Mouse (Mus musculus) large intestine, adult 2 months (tissue): ENCODE measurements at regions not wholly inside any gene's neighbourhood (a gene's known extent, or its start where the extent isn't known, plus 50 kb on each side); places are given as distances from the start of the nearest gene placed in this dataset.

Experiments used
- DNase-seq: peaks from one replicate; pipeline ENCODE4 v3.0.0-alpha.2; 2012; ENCODE audit warnings: low read depth, low spot score
- WGBS: fragments of 180-500 bp; shearing (Covaris S2); methylation state at CpG from one replicate; pipeline ENCODE4 v1.1.7; 2018; 5-methylcytosine and 5-hydroxymethylcytosine counted together

DNA sequence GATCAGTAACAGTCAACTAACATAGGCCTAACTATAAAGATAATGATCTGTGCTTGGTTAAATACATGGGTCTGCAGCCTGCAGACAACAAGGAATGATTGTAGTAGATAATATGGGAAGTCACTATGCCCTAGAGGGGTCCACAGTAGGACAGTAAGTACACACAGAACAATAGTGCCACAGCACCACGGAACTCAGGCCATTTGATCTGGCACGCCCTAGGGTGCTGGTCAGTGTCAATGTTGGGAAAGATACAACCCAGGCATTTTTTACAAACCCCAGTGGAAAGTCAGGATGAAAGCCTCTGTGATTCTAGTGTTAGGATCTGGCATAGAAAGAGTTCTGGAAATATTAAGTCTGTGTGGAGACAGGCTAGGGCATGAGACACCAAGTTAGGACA, 144.4 kb downstream of the Adamts15 start:
- 74% methylated on average over 2 of the region's 2 CpGs for WGBS
- no peak for DNase-seq

DNA sequence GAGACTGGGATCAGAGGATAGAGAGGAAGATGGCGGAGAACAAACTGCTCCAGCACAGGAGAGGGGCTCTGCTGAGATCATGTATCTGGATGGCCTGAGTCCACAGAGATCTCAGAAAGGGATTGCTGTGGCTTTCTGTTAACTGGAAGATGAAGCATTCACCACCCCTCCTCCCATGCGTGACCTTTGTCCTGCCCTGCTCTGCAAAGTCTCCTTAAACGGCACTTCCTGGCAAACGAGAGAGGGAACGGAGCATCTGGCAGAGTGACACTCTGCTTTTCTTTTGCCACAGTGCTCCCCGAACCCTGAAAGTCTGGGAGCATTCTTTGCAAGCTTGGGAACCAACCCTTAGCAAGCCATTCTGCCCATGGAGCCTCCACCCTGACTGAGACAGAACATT, 147.1 kb downstream of the Adamts15 start:
- DNase-seq, result no peak
- WGBS, result 42% methylated on average over 6 of the region's 6 CpGs

DNA sequence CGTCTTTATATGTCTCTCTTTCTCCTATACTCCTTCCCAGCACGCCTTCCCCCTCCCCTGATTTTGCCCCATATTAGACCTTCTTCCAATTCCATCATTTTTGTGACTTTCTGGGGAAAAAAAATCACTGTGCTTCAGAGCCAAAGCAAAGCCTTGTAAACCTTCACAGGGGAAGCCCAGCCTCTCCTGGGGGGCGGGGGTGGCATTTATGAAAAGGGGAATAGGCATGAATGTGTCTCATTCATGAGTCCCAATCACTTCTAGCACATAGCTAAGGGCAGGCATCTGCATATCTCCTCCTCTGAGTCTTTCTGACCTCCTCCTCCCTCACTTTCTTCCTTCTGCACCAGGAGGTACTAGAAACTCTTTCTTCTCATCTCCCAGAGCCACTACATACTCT, 149.8 kb downstream of the Adamts15 start:
- 63% methylated on average over 3 of the region's 3 CpGs for WGBS
- DNase-seq, result no peak

DNA sequence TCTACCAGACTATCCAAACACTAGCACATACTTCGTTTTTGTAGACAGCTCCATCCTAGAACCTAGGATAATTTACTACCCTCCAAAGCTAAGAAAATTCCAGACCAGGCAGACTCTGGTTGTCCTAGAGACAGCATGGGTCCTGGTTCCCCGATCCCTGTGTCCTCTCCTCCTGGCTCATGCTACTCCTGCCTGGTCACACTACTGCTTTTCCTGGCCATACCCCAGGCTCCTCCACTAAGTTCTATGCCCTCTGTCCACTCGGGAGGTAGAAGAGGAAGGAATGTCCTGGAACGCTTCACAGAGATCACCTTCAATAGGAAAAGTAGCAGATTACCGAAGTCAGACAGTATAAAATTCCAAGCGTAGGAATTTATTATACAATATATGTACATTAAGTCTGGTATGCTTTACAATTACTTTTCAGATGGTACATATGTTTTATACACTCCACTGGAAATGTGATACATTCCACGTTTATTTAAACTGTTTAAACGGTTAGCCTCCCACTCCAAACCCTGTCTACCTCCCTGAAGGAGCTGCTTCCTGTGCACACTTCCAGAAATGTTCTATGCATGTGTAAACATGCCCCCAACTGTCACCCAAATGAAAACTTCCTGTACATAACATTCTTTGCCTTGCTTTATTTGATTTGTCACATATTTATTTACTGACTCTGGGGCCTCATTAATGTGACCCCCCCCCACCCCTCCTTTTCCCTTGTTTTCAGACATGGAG, 151.6 kb downstream of the Adamts15 start:
- 64% methylated on average over 8 of the region's 8 CpGs for WGBS
- no peak for DNase-seq

DNA sequence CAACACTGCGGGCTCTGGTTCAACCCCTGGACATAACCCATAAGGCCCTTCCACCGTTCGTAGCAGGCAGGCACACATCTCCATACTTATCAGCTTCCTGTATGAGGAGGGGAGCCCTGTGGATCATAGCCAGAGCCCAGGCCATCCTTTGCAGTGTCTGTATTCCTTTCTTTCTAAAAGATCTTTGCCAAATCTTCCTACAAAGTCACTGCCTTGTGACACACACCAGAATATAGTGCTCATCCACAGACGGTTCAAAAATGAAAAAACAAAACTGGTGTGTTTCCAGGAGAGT, 152.9 kb downstream of the Adamts15 start:
- DNase-seq, result no peak

DNA sequence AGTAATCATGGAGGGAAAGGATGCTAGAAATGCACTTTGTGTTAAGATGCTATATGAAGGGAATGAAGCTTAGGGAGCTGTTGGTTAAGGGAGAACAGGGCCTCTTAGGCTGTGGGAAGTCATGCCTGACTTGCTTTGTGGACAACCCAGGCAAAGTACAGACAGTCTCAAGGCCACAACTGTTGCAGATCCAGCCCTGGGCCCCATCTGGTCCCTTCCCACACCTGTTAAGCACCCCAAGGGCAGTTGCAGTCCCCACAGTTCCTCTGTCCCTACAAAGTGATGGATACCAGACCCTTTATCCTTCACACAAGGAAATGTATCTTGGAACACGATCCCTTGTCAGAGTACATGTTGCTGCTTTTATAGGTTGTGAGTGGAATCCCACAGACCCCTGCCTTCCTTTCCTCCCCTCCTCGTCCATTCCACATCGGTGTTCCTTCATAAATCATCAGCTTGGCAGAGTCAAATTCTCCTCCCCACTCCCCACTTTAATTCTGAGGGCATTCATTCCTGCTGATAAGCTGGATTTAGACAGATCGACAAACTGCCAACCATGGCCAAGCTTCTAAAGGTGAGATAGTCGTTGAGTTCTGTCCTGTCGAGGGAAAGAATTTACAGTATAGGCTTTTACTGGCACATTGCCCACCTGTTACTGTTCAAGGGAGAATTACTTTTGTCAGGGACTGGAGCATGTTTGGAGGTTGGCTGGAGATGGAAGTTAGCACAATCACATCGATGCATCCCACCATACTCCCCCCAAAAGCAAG, 153.4 kb downstream of the Adamts15 start:
- 63% methylated on average over 7 of the region's 7 CpGs for WGBS
- DNase-seq, result no peak

More for the DNA sequence above, 152.9 kb downstream of the Adamts15 start:
- 78% methylated on average over 4 of the region's 4 CpGs for WGBS

DNA sequence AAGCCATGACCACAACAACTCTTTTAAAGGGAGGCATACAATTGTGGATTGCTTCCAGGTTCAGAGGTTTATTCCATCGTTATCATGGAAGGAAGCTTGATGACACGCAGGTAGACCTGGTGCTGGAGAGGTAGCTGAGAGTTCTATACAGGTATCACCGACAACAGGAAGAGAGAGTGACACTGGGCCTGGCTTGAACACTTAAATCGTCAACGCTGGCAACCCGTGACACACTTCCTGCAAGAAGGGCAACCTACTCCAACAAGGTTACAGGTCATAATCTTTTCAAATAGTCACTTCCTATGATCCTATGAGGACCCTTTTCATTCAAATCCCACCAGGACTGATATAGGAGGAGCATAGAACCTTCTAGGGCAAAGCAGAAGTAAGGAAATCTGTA, 155.6 kb downstream of the Adamts15 start:
- no peak for DNase-seq
- 93% methylated on average over 6 of the region's 6 CpGs for WGBS

DNA sequence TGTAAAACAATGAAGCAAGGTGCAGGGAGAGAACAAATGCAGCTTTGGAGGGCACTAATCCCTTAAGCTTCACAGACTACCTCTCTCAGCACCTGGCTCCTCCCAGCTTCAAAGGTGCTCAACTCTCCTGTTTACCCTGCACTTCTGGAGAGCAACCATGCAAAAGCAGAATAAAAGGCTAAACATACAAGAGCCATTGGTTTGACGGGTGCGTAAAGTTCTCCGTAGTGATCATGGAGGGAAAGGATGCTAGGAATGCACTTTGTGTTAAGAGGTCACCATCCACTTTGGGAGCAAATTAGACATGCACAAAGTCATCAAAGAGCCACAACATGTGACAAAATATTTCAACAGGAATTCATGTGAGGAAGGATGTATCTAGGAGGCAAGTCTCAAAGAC, 156.1 kb downstream of the Adamts15 start:
- 74% methylated on average over 3 of the region's 3 CpGs for WGBS
- no peak for DNase-seq

DNA sequence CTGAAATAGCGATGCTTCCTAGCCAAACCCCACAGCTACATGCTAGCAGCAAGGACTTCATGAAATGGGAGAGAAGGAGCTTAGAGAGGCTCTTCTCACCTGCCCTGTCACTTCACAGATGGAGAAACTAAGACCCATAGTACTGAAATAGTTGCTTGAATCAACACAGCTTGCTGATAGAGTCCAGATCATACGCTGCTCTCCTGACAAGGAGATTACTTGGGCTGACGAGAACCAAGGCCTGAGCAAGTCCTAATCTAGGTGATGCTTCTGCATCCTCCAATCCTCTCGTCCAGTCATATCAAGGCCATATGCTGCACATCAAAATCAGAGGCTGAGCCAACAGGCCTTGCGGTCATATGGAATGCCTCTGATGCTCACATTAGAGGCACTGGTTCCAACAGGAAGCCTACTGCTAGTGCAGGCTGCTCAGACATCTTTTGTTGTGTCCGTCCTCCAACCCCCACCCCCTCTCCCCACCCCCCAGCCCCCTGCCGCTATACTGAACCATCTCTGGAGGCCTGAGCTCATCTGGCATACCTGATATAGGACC, 157.2 kb downstream of the Adamts15 start:
- 81% methylated on average over 7 of the region's 7 CpGs for WGBS
- no peak for DNase-seq

DNA sequence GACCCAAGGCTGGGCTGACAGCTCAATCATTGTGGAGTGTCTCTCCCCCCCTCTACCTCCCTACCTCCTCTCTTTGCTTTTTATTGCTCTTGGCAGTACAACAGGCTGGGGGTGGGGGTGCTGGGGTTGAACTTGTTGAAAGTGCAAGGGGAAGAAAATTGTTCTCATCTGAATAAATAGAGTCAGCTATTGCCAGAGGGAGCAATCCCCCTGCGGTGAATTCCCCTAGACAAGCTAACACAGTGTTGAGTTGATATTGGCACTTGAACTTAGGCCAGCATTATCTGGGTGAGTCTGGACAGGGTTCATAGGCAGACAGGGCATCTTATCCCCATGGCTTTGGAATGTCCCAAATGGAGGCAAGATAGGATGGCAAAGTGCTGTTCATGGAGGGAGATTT, 159.3 kb downstream of the Adamts15 start:
- DNase-seq, result no peak
- 63% methylated on average over 1 of the region's 1 CpGs for WGBS

DNA sequence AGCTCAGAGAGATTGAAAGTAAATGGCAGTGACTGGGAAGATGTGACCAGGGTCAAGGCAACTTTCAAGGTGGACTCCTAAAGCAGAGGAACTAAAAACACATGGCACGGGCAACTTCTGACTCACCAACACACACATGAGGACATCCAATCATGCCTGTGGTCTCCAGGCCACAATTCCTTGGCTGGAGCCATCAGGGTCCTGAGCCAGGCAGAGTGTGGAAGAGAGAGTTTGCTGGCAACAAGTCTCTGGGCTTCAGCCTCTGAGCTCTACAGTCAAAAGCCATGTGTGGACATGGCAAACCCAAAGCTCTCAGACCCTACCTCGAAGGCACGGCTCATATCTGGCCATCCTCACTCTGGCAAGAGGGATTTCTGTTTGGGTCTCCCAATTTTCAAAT, 164.1 kb downstream of the Adamts15 start:
- WGBS, result 88% methylated on average over 3 of the region's 3 CpGs
- DNase-seq, result no peak

DNA sequence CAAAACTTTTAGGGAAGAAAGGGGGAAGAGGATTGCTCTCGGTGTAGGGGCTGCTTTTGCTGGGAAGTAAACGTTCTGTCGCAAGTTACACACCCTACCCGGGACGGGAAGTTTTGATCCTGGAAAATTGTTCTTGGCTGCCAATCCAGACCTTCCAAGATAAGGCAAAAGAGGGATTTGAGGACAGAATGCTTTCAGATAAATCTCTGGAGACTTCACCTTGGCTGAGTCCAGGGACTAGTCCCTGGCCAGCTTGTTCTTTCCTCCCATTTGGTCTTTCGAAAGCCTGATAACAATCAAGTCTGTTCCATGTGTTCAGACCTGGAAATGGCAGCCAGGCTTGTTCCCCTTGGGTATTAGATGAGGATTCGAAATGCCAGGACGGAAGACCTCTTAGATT, 164.8 kb downstream of the Adamts15 start:
- DNase-seq, result no peak
- WGBS, result 88% methylated on average over 8 of the region's 8 CpGs

DNA sequence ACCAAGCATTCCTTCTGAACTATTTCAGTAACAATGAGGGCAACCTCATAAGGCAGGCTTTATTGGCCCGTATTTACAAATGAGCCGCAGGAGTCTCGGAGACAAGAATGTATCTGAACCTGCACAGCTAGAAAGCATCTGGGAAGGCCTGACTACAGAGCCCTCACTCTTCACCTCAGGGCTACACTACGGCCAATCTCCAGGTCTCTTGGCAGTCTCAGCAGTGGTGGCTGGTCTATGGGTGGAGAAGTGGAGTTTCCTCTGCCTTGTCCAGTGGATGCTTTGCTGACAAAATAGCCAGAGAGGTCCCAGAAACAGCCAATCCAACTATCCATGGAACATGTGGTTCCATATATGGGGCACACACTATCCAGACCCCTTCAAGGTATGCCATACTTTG, 165.5 kb downstream of the Adamts15 start:
- 80% methylated on average over 4 of the region's 4 CpGs for WGBS

DNA sequence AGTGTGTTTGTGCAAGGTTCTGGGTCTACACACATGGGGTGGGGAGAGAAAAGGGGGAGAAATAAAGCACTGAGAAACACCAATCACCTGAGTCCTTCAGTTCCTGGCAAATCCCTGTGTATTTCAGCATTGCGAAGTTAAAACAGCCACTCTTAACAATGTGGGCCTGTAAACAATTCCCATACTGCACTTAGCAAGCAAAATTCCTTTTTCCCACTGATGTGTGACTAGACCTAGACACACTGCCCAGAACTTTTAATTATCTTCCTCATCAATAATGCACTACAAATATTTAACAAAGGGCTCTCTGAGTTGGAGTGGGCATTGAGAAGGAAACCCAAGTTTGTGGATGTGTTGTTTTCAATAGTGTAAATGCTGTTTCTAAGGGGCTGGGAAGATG, 166.7 kb downstream of the Adamts15 start:
- 85% methylated on average over 1 of the region's 1 CpGs for WGBS
- no peak for DNase-seq

More for the DNA sequence above, 165.5 kb downstream of the Adamts15 start:
- no peak for DNase-seq

DNA sequence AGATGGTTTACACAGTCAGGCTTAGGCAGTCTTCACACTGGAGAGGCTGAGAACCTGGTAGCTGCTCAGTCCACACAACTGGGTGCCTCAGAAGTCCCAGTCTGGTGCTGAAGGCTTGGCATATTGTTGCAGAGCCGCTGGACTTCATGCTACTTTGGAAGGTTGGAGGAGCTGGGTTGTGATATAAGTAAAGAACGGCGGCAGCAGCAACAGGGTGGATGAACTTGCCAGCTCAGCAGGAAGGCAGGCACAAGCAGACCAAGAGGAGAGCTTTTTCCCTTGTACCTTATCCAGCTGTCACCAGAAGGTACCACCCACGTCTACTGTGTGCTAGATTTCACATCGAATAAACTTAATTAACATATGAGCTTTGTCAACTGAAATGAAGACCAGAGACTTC, 167.4 kb downstream of the Adamts15 start:
- 94% methylated on average over 5 of the region's 5 CpGs for WGBS
- no peak for DNase-seq

DNA sequence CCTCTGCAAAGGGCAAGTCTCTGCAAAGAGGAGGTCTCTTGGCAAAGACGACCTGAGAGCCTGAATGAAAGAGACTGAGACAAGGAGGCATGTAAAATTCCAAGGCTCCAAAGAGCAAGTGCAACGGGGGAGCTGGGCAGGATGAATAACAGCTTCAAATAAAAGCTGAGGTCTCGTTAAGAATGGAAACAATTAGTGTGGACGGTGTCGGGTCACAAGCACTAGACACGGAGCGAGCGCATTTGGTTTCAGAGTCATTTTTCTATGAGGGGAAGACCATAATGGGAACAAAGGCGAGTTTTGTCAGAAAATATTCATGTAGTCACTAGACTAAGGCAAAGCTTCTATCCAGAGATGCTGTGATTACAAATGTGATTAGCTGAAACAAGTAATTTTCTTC, 178.8 kb downstream of the Adamts15 start:
- WGBS, result 76% methylated on average over 9 of the region's 9 CpGs
- no peak for DNase-seq

DNA sequence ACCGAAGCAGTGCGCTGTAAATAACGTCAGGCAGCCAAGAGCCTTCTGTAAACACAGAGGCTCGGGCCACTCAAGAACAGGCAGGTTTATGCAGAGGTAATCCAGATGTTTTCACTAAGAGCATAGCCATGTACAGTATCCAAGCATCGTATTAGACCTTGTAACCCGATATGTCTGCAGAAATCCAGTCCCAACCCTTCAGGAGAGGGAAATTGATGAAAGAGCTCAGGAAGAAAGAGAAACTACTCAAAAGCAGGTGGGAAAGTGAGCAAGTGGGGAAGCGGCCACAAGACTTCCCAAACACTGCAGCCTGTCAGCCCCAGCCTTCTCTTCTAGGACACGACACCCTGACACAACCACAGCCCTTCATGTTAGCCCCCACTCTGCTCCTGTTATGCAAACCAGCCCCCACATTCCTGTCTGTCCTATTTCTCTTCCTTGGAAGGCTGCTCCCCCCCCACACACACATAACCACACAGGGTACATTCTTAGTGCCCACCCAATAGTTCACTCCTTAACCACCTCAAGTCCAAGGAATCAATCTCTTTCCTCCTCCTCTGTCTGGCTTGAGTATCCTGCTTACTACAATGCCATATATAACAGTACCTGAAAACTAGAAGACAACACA, 179.7 kb downstream of the Adamts15 start:
- 50% methylated on average over 8 of the region's 8 CpGs for WGBS
- DNase-seq, result no peak

DNA sequence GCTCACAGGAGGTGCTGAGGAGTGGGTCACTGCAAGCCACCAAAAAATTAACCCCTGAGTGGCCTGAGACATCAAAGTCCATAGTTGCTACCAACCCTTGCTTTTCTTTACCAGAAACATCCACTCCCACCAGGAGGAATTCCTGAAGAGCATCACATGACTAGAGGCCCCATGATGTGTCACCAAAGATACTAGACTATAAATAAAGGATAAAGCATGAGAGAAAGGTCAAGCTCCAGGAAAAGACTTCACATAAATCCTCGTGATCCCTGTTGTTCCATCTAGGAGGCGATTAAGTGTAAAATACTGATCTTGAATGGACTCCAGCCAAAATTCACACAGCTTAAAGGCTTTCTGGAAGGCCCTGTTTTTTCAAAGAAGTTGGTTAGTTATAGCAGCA, 190.6 kb downstream of the Adamts15 start:
- DNase-seq, result no peak
- 60% methylated on average over 2 of the region's 2 CpGs for WGBS

DNA sequence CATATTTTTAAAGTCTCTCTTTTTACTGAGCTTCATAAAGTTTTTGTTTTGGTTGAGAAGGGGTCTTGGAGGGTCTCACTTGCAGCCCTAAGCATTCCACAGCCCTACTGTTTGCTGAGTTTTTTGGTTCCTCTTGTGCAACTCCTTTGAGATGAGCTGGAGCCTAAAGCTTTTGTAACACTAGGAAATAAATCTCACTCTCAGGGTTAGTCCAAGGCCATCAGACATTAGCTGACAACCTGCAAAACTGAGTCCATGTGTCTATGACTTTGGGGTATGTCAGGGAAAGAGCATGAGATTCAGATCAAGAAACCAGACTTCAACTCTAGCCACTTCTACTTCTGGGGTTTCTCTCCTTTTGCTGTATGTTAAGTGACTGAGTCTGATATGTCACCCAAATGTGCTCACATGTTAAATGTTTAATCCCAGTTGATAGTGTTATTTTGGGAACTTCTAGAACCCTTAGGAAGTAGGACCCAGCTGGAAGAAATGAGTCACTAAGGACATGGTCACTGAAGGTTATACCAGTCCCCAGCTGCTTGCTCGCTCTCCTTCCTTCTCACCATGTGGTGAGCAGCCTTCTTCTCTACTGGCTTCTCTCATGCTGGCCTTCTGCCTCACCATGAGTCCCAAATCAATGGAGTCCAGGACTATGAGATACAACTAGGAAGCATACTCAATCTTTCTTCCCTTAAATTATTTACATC, 198.7 kb downstream of the Adamts15 start:
- DNase-seq, result no peak
- 86% methylated on average over 1 of the region's 1 CpGs for WGBS

DNA sequence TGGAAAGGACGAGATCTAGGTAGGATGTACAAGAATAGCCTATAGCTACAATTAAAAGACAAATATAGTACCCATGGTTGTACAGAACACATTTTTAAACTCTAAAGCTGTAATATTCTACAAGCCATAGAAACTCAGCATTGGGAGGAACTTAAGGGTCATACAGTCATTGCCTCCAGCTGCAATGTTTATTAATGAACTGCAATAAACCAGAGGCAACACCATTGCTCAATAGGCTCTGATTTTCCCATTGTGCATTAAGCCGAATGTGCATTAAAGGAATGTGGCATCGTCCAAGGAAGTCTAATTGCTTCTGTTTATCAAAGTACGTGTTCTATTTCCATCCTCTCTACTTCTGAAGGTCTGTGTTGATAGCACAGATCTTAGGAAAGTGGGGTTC, 200.4 kb downstream of the Adamts15 start:
- no peak for DNase-seq
- 74% methylated on average over 4 of the region's 4 CpGs for WGBS
